Mouse (Mus musculus): ENCODE data around the gene Zbtb7a. TPM values are rescaled to one million over a fixed set of nuclear protein-coding genes. Genes with fewer than 3 reads are reported as not detected.

The Zbtb7a gene
- total RNA-seq, 2 experiments from 2014 or later, result 43.7 to 48.0 TPM

GRCm38 (mm10) chr10:81138131-81138782, 3.2 kb downstream of the Zbtb7a start:
- DNase-seq, result peak; percentile 64 to 65
- intact Hi-C loops (cut with DNase I), result loop anchor here (5.0 kb wide), 1 partner anchor 39 kb away; the partner anchor contains the start of gene Eef2

GRCm38 (mm10) chr10:81138821-81139528, 4.0 kb downstream of the Zbtb7a start:
- no peak for DNase-seq
- intact Hi-C loops (cut with DNase I), result loop anchor here (5.0 kb wide), 1 partner anchor 38 kb away; the partner anchor contains the start of gene Eef2

DNA sequence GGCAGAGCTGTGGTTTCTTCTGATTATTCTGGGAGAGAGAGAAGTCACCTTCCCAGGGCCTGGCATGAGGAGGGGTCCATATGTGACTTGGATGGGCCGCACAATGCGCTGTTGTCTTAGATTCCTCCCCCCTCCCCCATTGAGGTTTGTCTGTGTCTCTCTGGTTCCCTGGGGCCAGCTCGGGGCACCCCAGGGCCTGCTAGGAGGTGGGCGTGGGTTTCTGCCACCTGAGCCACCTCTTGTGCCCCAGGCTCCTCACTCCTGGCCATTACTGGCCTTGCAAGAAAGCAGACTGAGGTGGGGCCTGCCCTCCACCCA, 4.5 kb downstream of the Zbtb7a start:
- intact Hi-C loops (cut with DNase I), result loop anchor here (5.0 kb wide), 1 partner anchor 38 kb away; the partner anchor contains the start of gene Eef2

GRCm38 (mm10) chr10:81140005-81140404, 5.0 kb downstream of the Zbtb7a start:
- intact Hi-C loops (cut with DNase I), result loop anchor here (2.0 kb wide), 1 partner anchor 27 kb away; the partner anchor contains the start of gene Pias4
- no peak for DNase-seq

More for the DNA sequence above, 4.5 kb downstream of the Zbtb7a start:
- DNase-seq, result no peak

GRCm38 (mm10) chr10:81140717-81141454, 5.9 kb downstream of the Zbtb7a start:
- DNase-seq, result peak; percentile 54 to 63
- intact Hi-C loops (cut with DNase I), result loop anchor here (2.0 kb wide), 1 partner anchor 26 kb away; the partner anchor contains the start of gene Pias4

DNA sequence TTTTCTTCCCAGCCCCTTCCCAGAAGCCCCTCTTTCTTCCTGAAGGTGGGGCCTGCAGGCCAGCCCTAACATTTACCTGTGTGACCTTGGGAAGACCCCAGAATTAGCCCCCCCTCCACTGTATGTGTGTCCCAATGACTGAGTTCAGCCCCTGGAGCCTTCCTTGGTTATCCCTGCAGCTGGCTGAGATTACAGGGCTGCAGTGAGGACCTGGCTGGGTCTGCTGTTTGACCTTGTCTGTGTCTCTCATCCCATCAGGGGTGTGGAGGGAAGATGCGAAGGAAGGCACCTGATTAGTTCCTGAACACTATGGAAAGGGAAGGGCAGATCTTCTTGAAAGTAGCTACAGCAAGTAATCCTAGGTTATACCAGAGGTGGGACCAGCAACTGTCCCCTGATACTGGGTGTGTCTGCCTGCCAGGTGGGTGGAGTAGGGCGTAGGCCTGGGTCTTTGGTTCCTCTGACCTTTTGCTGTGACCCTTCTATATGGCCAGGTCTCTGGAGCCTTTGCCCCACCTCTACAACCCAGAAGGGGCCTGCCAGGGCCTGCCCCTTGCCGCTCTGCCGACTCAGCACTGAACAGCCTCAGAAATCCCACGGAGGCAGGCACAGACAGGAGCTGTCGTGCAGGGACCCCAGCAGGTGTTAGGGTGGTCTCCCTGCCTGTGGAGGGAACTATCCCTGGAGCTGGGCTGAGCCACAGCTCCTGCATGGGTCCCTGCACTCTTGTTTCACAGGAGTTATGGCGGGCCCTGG, 6.6 kb downstream of the Zbtb7a start:
- DNase-seq, result no peak
- intact Hi-C loops (cut with DNase I), result loop anchor here (2.0 kb wide), 1 partner anchor 25 kb away; the partner anchor contains the start of gene Pias4

GRCm38 (mm10) chr10:81142551-81142981, 7.5 kb downstream of the Zbtb7a start:
- intact Hi-C loops (cut with DNase I), result no loop called here
- no peak for DNase-seq

DNA sequence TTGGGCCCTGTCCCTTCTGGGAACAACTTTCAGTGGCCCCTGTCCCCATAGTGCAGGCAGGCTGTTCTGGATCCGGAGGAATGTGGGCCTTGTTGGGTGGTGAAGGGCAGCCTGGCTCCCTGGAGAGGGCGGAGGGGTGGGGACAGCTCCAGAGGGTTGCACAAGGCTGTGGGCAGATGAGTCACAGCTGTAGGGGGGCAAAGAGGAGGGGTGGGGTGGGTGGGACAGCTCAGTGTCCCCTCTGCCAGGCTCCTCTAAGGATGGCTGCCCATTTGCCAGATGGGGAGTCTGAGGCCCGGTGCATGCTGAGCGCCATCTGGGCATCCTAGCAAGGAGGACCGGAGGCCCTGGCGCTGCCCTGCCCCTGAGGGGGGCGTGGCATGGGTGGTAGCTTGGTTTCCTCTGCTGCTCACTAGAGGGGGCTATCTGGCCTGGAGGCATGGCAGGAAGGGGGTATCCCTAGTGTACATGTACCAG, 8.2 kb downstream of the Zbtb7a start:
- no peak for DNase-seq
- intact Hi-C loops (cut with DNase I), result no loop called here

GRCm38 (mm10) chr10:81143845-81144437, 8.9 kb downstream of the Zbtb7a start:
- intact Hi-C loops (cut with DNase I), result no loop called here
- DNase-seq, result no peak

- intact Hi-C loops (cut with DNase I), result no loop called here
- peak in 1 of 2 experiments; percentile 68 for DNase-seq
These were observed 9.6 kb downstream of the Zbtb7a start for GRCm38 (mm10) chr10:81144667-81145066.

- no peak for DNase-seq
- intact Hi-C loops (cut with DNase I), result no loop called here
These were observed 10.3 kb downstream of the Zbtb7a start for GRCm38 (mm10) chr10:81145307-81145706.

- intact Hi-C loops (cut with DNase I), result no loop called here
These were observed 10.8 kb downstream of the Zbtb7a start for GRCm38 (mm10) chr10:81145778-81146177.

DNA sequence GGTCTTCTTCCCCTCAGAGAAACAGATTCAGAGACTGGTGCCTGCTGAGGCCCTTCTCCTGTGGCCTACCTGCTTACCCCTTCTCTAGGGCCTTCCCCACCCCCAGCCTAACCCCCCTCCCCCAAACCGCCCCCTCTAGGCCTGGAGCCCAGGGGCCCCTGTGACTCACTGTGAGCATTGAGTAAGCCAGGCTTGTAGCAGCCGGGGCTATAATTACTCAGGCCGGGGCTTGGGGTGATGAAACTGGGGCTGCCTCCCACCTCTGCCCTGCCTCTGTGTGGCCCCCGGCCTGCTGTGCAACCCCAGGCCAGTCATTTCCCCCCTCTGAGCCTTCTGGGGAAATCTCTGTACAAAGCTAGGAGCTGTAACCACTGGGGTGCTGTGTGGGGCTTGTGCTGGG, 11.3 kb downstream of the Zbtb7a start:
- no peak for DNase-seq
- intact Hi-C loops (cut with DNase I), result no loop called here

More at GRCm38 (mm10) chr10:81145778-81146177, 10.8 kb downstream of the Zbtb7a start:
- no peak for DNase-seq

DNA sequence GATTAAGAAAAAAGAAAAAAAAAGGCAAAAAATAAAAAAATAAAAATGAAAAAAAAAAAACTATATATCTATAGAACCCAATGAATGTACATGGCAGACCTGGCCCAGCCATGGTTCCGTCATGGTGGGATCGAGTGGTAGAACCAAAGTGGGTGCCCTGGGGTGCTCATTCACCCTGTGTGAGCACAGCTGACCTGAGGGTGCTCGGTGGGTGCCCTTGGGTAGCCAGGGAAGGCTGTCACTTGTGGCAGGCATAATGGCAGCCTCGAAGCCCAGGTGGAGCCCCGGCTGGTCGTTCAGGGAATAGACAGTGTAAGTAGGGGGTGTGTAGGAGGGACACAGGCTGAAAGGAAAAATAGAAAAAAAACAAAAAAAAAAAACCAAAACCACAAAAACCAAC, 16.2 kb downstream of the Zbtb7a start:
- DNase-seq, result no peak
- intact Hi-C loops (cut with DNase I), result no loop called here

- no peak for DNase-seq
- intact Hi-C loops (cut with DNase I), result no loop called here
These were observed 17.6 kb downstream of the Zbtb7a start for GRCm38 (mm10) chr10:81152609-81153008.

DNA sequence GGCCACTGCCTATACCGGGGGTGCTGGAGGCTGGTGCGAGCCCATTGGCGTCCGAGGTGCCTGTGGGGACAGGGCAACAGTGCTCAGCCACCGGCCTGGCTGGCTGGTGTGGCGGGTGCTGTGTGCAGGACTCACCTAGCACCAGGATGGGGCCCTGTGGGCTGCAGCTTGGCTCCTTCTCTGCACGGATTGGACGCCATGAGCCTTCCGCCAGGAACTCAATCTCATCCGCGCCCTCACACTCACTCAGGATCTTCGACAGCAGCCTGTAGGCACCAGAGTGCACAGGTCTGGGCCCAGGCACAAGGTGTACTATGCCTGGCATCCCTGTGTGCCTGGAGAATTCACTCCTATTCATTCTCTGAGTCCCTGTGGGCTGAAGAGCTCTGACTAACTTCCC, 19.3 kb downstream of the Zbtb7a start:
- DNase-seq, result no peak
- intact Hi-C loops (cut with DNase I), result no loop called here

DNA sequence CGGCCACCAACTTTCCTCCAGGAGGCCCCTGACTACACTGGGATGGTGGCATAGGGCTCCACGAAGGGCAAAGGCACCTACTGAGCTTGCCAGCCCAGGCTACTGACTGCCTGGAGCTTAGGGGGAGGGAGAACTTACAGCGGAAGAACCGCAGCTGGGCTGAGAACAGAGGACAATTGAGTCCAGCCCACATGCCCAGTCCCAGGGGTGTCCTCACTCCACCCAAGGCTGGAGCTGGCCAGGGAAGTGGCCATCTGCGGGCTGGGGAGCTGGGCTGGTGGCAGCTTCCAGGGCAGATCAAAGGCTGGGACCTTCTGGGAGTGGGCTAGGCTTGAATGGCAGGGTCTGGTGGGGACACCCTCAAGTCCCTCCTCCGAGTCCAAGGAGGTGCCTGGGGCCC, 19.7 kb downstream of the Zbtb7a start:
- peak in 1 of 2 experiments; percentile 21 for DNase-seq
- intact Hi-C loops (cut with DNase I), result no loop called here

DNA sequence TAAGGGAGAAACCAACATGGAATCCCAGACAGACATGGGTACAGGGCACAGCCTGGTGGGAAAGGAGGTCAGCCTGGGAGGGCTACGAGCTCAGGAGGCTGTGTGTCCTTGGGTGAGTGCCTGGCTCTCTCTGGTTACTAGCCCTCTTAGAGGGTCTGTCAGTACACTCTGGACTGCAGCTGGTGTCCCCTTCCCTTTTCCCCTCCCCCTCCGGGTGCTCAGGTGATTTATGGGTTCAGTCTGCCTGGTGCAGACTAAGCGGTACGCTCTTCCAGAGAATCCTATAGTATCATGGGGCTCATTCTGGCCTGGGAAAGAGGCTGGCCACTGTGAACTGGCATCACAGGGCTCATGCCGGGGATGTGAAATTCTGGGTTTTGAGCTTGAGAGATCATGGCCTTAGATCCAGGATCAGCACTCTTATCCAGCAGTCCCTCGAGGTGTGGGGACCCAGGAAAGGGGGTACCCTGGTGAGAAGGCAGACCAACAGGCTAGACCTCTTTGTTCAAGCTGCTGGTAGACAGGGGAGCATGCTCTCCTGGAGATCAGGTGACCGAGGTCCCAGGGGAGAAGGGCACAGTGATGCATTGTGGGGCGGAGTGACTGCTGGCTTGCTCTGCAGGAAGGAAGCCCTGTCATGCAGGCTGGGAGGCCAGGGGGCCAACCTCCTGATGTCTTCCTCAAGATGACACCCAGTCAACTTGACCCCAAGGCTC, 26.7 kb downstream of the Zbtb7a start:
- intact Hi-C loops (cut with DNase I), result no loop called here
- peak in 1 of 2 experiments; percentile 34 for DNase-seq

GRCm38 (mm10) chr10:81162318-81162652, 27.3 kb downstream of the Zbtb7a start:
- DNase-seq, result no peak
- intact Hi-C loops (cut with DNase I), result no loop called here

Measured in heart, postnatal 10 days (tissue).